Mouse (Mus musculus) stomach, embryonic 16.5 days (tissue): ENCODE results near the gene Dab2. TPM values are rescaled to one million over a fixed set of nuclear protein-coding genes. Genes with fewer than 3 reads are reported as not detected.

Experiments
- ATAC-seq: fragments of 200-750 bp; cut with Nextera tagmentation; 2 replicates; pipeline ENCODE4 v1.8.0; 2017; ENCODE audit warnings: moderate number of reproducible peaks, moderate TSS enrichment; ENCODE audit not compliant: insufficient read depth, low FRiP score
- H3K27ac ChIP-seq: fragments of 300-500 bp; sonication (generic); 2 replicates; pipeline ENCODE4 v1.5.1; 2014; ENCODE audit warnings: low read length
- H3K27me3 ChIP-seq: fragments of 300-500 bp; sonication (generic); 2 replicates; pipeline ENCODE4 v1.6.1; 2014; ENCODE audit warnings: low read length, control low read depth, mixed read lengths; ENCODE audit not compliant: control insufficient read depth, insufficient read depth
- H3K36me3 ChIP-seq: fragments of 300-500 bp; sonication (generic); 2 replicates; pipeline ENCODE4 v1.6.1; 2014; ENCODE audit warnings: low read length; ENCODE audit not compliant: control insufficient read depth, insufficient read depth
- H3K4me1 ChIP-seq: fragments of 300-500 bp; sonication (generic); 2 replicates; pipeline ENCODE4 v1.6.1; 2014; ENCODE audit warnings: low read length, control low read depth, mixed read lengths; ENCODE audit not compliant: control insufficient read depth, insufficient read depth
- H3K4me2 ChIP-seq: fragments of 300-500 bp; sonication (generic); 2 replicates; pipeline ENCODE4 v1.6.1; 2014; ENCODE audit warnings: low read depth, low read length, mixed read lengths
- H3K4me3 ChIP-seq: fragments of 300-500 bp; sonication (generic); replicated peaks from 2 replicates; pipeline ENCODE4 v1.5.1; 2014; ENCODE audit warnings: mild to moderate bottlenecking, low read length
- H3K9ac ChIP-seq: fragments of 300-500 bp; sonication (generic); 2 replicates; pipeline ENCODE4 v1.6.1; 2014; ENCODE audit warnings: low read length
- H3K9me3 ChIP-seq: fragments of 300-500 bp; sonication (generic); replicated peaks from 2 replicates; pipeline ENCODE4 v1.6.1; 2016; ENCODE audit warnings: low read length, control low read depth; ENCODE audit not compliant: control insufficient read depth
- WGBS: fragments of 180-500 bp; shearing (Covaris S2); extraction: QIAGEN DNeasy Blood & Tissue Kit; methylation state at CpG from one replicate; pipeline ENCODE4 v1.1.7; 2014; 5-methylcytosine and 5-hydroxymethylcytosine counted together
- polyA plus RNA-seq: library from polyadenylated mRNA; unstranded; fragments of >200 nt; fragmentation: Nextera tagmentation; extraction: Ambion mirVana; gene quantifications from 2 replicates; pipeline ENCODE4 v1.2.1, GENCODE M21; 2015

Gene Dab2
- polyA plus RNA-seq, 1 experiment from 2014 or later = 50.0 TPM

DNA sequence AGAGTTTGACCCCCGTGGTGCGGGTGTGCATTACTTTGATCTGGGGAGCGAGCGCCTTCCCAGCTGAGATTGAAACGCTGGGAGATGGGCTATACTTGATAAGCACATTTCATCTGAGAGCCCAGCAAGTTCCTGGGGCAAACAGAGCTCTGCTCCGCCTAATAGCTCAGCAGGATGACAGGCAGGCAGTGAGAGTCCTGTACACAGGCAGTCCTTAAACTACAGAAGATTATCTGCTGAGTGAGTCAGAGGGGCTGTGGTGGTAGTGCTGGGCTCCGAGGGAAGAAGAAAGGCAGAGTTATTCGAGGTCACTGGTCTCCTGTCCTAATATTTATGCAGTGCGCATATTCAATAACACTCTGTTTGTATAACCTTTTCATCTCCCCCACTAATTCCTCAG, 149.3 kb downstream of the Dab2 start:
- WGBS = 12% methylated on average over 9 of the region's 9 CpGs
- H3K27me3 ChIP-seq = no peaks in the 10 kb centered on the region
- no peak overlapping the region; the same call in 1 of the 2 replicates for H3K9ac ChIP-seq
- H3K27ac ChIP-seq = no peak overlapping the region
- 0 out of 2 replicates have a peak, but pooled peaks have one; percentile 47 for ATAC-seq
- H3K4me2 ChIP-seq = peak overlapping the region; percentile 34; the same call in 1 of the 2 replicates
- no peaks in the 10 kb centered on the region for H3K36me3 ChIP-seq
- no peaks in the 10 kb centered on the region for H3K9me3 ChIP-seq
- peaks cover 7% of the 10 kb centered on the region; the same call in 1 of the 2 replicates for H3K4me1 ChIP-seq
- peak overlapping the region; percentile 11; the same call in 1 of the 2 replicates for H3K4me3 ChIP-seq

GRCm38 (mm10) chr15:6454461-6454860, 154.9 kb downstream of the Dab2 start:
- 70% methylated on average over 2 of the region's 2 CpGs for WGBS
- ATAC-seq = no peak
- no peak overlapping the region for H3K4me3 ChIP-seq

GRCm38 (mm10) chr15:6461381-6461780, 161.8 kb downstream of the Dab2 start:
- ATAC-seq = no peak
- H3K4me1 ChIP-seq = no peaks in the 10 kb centered on the region
- H3K4me3 ChIP-seq = no peak overlapping the region
- no peak overlapping the region for H3K9ac ChIP-seq
- H3K4me2 ChIP-seq = no peak overlapping the region
- no peaks in the 10 kb centered on the region for H3K36me3 ChIP-seq
- H3K27ac ChIP-seq = no peak overlapping the region
- WGBS = 55% methylated on average over 8 of the region's 8 CpGs
- H3K27me3 ChIP-seq = no peaks in the 10 kb centered on the region
- no peaks in the 10 kb centered on the region for H3K9me3 ChIP-seq

More at GRCm38 (mm10) chr15:6454461-6454860, 154.9 kb downstream of the Dab2 start:
- no peaks in the 10 kb centered on the region for H3K36me3 ChIP-seq
- H3K27ac ChIP-seq = no peak overlapping the region
- no peaks in the 10 kb centered on the region for H3K4me1 ChIP-seq
- H3K27me3 ChIP-seq = no peaks in the 10 kb centered on the region
- no peaks in the 10 kb centered on the region for H3K9me3 ChIP-seq
- H3K9ac ChIP-seq = no peak overlapping the region
- H3K4me2 ChIP-seq = no peak overlapping the region

GRCm38 (mm10) chr15:6463361-6463923, 163.9 kb downstream of the Dab2 start:
- WGBS = 68% methylated on average over 3 of the region's 3 CpGs

GRCm38 (mm10) chr15:6466995-6467394, 167.4 kb downstream of the Dab2 start:
- Histone ChIP-seq H3K27me3 (no peaks in the 10 kb centered on the region), H3K9ac (no peak overlapping the region), H3K4me2 (no peak overlapping the region), H3K4me1 (no peaks in the 10 kb centered on the region), H3K9me3 (no peaks in the 10 kb centered on the region), H3K4me3 (no peak overlapping the region), H3K36me3 (no peaks in the 10 kb centered on the region), H3K27ac (no peak overlapping the region)
- no peak for ATAC-seq
- 78% methylated on average over 10 of the region's 10 CpGs for WGBS

More at GRCm38 (mm10) chr15:6463361-6463923, 163.9 kb downstream of the Dab2 start:
- Histone ChIP-seq H3K27me3 (no peaks in the 10 kb centered on the region), H3K4me2 (no peak overlapping the region), H3K9me3 (no peaks in the 10 kb centered on the region), H3K4me3 (no peak overlapping the region), H3K27ac (no peak overlapping the region), H3K9ac (no peak overlapping the region), H3K36me3 (no peaks in the 10 kb centered on the region), H3K4me1 (no peaks in the 10 kb centered on the region)
- ATAC-seq = no peak

DNA sequence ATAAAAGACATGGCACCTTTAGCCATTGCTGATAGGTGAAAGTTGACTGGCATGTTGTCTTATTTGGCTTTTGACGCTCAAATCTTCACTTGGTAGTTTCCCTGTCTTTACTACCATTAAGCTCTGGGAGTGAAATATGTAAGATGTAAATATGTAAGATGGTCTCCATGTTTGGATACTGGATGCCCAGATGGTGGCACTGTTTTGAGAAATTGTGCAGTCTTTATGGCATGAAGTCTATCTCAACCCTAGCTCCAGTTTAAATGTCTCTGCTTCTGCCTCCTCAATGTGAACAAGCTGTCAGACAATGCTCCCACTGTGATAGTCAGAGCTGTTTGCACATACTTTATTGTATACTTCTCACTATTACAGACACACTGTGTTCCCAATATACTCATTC, 169.3 kb downstream of the Dab2 start:
- Histone ChIP-seq H3K4me3 (no peak overlapping the region), H3K9ac (no peak overlapping the region), H3K4me1 (no peaks in the 10 kb centered on the region), H3K36me3 (no peaks in the 10 kb centered on the region), H3K9me3 (no peaks in the 10 kb centered on the region), H3K27ac (no peak overlapping the region), H3K4me2 (no peak overlapping the region), H3K27me3 (no peaks in the 10 kb centered on the region)
- 87% methylated on average over 1 of the region's 1 CpGs for WGBS
- ATAC-seq = no peak

GRCm38 (mm10) chr15:6469384-6469783, 169.8 kb downstream of the Dab2 start:
- no peaks in the 10 kb centered on the region for H3K36me3 ChIP-seq
- H3K4me3 ChIP-seq = no peak overlapping the region
- H3K4me2 ChIP-seq = no peak overlapping the region
- no peak overlapping the region for H3K27ac ChIP-seq
- no peak for ATAC-seq
- 82% methylated on average over 3 of the region's 3 CpGs for WGBS
- no peaks in the 10 kb centered on the region for H3K9me3 ChIP-seq
- no peaks in the 10 kb centered on the region for H3K27me3 ChIP-seq
- no peaks in the 10 kb centered on the region for H3K4me1 ChIP-seq
- H3K9ac ChIP-seq = no peak overlapping the region

GRCm38 (mm10) chr15:6483561-6483960, 184.0 kb downstream of the Dab2 start:
- H3K36me3 ChIP-seq = no peaks in the 10 kb centered on the region
- no peaks in the 10 kb centered on the region for H3K9me3 ChIP-seq
- 59% methylated on average over 3 of the region's 3 CpGs for WGBS
- H3K27me3 ChIP-seq = no peaks in the 10 kb centered on the region
- no peak overlapping the region for H3K4me3 ChIP-seq
- no peak overlapping the region for H3K9ac ChIP-seq
- ATAC-seq = no peak
- H3K4me1 ChIP-seq = no peaks in the 10 kb centered on the region
- H3K27ac ChIP-seq = no peak overlapping the region
- H3K4me2 ChIP-seq = no peak overlapping the region
